Mouse (Mus musculus) liver, embryonic 16.5 days (tissue): ENCODE results near the gene Asz1. TPM values are rescaled to one million over a fixed set of nuclear protein-coding genes. Genes with fewer than 3 reads are reported as not detected.

Source experiments
- ATAC-seq: fragments of 200-750 bp; cut with Nextera tagmentation; 2 replicates; pipeline ENCODE4 v1.8.0; 2017; ENCODE audit warnings: low read depth, mild to moderate bottlenecking, moderate number of reproducible peaks, moderate library complexity
- H3K27ac ChIP-seq: fragments of 300-500 bp; sonication (generic); 2 replicates; pipeline ENCODE4 v1.5.1; 2014; ENCODE audit warnings: mild to moderate bottlenecking, low read length
- H3K27me3 ChIP-seq: fragments of 300-500 bp; sonication (generic); 2 replicates; pipeline ENCODE4 v1.6.1; 2014; ENCODE audit warnings: low read depth, low read length, mixed read lengths; ENCODE audit not compliant: control insufficient read depth, insufficient read depth
- H3K36me3 ChIP-seq: fragments of 300-500 bp; sonication (generic); 2 replicates; pipeline ENCODE4 v1.6.1; 2014; ENCODE audit warnings: mild to moderate bottlenecking; ENCODE audit not compliant: control insufficient read depth, insufficient read depth
- H3K4me1 ChIP-seq: fragments of 300-500 bp; sonication (generic); 2 replicates; pipeline ENCODE4 v1.6.1; 2014; ENCODE audit warnings: low read depth, low read length, mixed read lengths; ENCODE audit not compliant: control insufficient read depth
- H3K4me2 ChIP-seq: fragments of 300-500 bp; sonication (generic); 2 replicates; pipeline ENCODE4 v1.6.1; 2014; ENCODE audit warnings: low read depth, low read length, mixed read lengths
- H3K4me3 ChIP-seq: fragments of 300-500 bp; sonication (generic); 2 replicates; pipeline ENCODE4 v1.5.1; 2014; ENCODE audit warnings: low read depth, mild to moderate bottlenecking, low read length
- H3K9ac ChIP-seq: fragments of 300-500 bp; sonication (generic); 2 replicates; pipeline ENCODE4 v1.6.1; 2014; ENCODE audit warnings: low read depth, low read length
- H3K9me3 ChIP-seq: fragments of 300-500 bp; sonication (generic); replicated peaks from 2 replicates; pipeline ENCODE4 v1.6.1; 2016; ENCODE audit warnings: low read length; ENCODE audit not compliant: control insufficient read depth
- WGBS: fragments of 180-500 bp; shearing (Covaris S2); extraction: QIAGEN DNeasy Blood & Tissue Kit; methylation state at CpG from one replicate; pipeline ENCODE4 v1.1.7; 2014; ENCODE audit not compliant: insufficient replicate concordance; 5-methylcytosine and 5-hydroxymethylcytosine counted together
- polyA plus RNA-seq: library from polyadenylated mRNA; unstranded; fragments of >200 nt; fragmentation: Nextera tagmentation; extraction: Ambion mirVana; gene quantifications from 2 replicates; pipeline ENCODE4 v1.2.1, GENCODE M21; 2015

Gene Asz1
- not detected in 2 replicates for polyA plus RNA-seq

GRCm38 (mm10) chr6:18108934-18109333 lies at the start of gene Asz1:
Asz1 (minus strand) TSS chr6:18109061.
- H3K4me3 ChIP-seq = no peak within 1 kb of the TSS
- 83% methylated on average over 22 of the region's 22 CpGs for WGBS

DNA sequence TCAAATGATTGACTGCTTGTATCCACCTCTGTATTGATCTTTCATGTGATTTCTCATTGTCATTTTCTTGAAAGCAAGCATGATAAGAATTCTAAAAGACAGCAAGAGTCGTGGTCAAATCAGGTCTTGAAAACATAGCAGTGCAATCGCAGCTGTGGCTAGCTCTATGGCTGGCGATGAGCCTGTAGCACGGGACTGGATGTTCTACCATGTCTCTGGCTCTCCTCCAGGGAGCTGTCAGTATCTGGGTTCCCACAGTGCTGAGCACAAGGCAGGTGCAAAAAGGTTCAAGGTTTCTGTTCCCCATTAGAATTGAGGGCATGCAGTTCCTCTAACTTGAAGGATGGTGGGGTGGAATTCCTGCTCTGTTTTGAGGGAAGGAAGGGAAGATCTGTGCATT lies 44.2 kb upstream of the Asz1 start:
- WGBS = 42% methylated on average over 4 of the region's 4 CpGs
- H3K36me3 ChIP-seq = no peaks in the 10 kb centered on the region
- ATAC-seq = no peak
- no peak overlapping the region for H3K4me3 ChIP-seq
- no peak overlapping the region for H3K9ac ChIP-seq
- H3K4me2 ChIP-seq = no peak overlapping the region
- no peaks in the 10 kb centered on the region for H3K27me3 ChIP-seq
- H3K27ac ChIP-seq = no peak overlapping the region
- H3K4me1 ChIP-seq = no peaks in the 10 kb centered on the region
- H3K9me3 ChIP-seq = no peaks in the 10 kb centered on the region

More at GRCm38 (mm10) chr6:18108934-18109333, at the start of gene Asz1:
- Histone ChIP-seq H3K36me3 (no peaks in the 10 kb centered on the region), H3K4me1 (no peaks in the 10 kb centered on the region), H3K27me3 (no peaks in the 10 kb centered on the region), H3K9ac (no peak within 1 kb of the TSS), H3K9me3 (no peaks in the 10 kb centered on the region), H3K27ac (no peak within 1 kb of the TSS), H3K4me2 (no peak within 1 kb of the TSS)
- no peak for ATAC-seq

GRCm38 (mm10) chr6:18135246-18135645 lies 26.4 kb upstream of the Asz1 start:
- Histone ChIP-seq H3K9me3 (no peaks in the 10 kb centered on the region), H3K9ac (no peak overlapping the region), H3K4me3 (no peak overlapping the region), H3K4me2 (no peak overlapping the region), H3K27me3 (no peaks in the 10 kb centered on the region), H3K36me3 (no peaks in the 10 kb centered on the region), H3K27ac (no peak overlapping the region), H3K4me1 (no peaks in the 10 kb centered on the region)
- ATAC-seq = no peak
- WGBS = 25% methylated on average over 1 of the region's 1 CpGs

DNA sequence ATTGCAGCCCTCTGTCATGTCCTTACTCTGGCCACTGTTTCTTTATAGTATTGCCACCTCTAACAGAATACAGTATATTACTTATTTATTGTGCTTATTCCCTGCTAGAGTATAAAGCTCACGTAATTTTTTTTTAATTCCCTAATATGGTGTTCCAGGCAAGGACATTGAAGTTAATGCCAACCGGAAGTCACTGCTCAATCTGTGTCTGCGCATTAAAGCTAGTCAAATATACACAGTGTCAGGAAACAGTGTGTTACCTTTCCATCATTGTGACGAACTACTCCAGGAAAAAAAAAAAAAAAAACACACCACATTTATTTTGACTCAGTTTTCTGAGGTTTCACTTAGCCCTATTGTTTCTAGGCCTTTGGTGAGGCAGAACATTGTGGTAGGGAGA lies 19.2 kb upstream of the Asz1 start:
- 59% methylated on average over 4 of the region's 4 CpGs for WGBS
- ATAC-seq = no peak
- no peaks in the 10 kb centered on the region for H3K9me3 ChIP-seq
- H3K4me3 ChIP-seq = no peak overlapping the region
- no peak overlapping the region for H3K4me2 ChIP-seq
- no peaks in the 10 kb centered on the region for H3K27me3 ChIP-seq
- no peak overlapping the region for H3K27ac ChIP-seq
- no peaks in the 10 kb centered on the region for H3K36me3 ChIP-seq
- no peaks in the 10 kb centered on the region for H3K4me1 ChIP-seq
- H3K9ac ChIP-seq = no peak overlapping the region

GRCm38 (mm10) chr6:18127206-18127983 lies 18.5 kb upstream of the Asz1 start:
- WGBS = 59% methylated on average over 2 of the region's 2 CpGs
- Histone ChIP-seq H3K9ac (no peak overlapping the region), H3K9me3 (no peaks in the 10 kb centered on the region), H3K4me2 (no peak overlapping the region), H3K4me1 (no peaks in the 10 kb centered on the region), H3K4me3 (no peak overlapping the region), H3K27me3 (no peaks in the 10 kb centered on the region), H3K27ac (no peak overlapping the region), H3K36me3 (no peaks in the 10 kb centered on the region)
- ATAC-seq = no peak

- 63% methylated on average over 1 of the region's 1 CpGs for WGBS
- H3K4me2 ChIP-seq = no peak overlapping the region
- H3K36me3 ChIP-seq = no peaks in the 10 kb centered on the region
- H3K27me3 ChIP-seq = no peaks in the 10 kb centered on the region
- H3K4me1 ChIP-seq = no peaks in the 10 kb centered on the region
- ATAC-seq = no peak
- H3K9me3 ChIP-seq = no peaks in the 10 kb centered on the region
- no peak overlapping the region for H3K4me3 ChIP-seq
- H3K9ac ChIP-seq = no peak overlapping the region
- H3K27ac ChIP-seq = no peak overlapping the region
Measured at GRCm38 (mm10) chr6:18096861-18097260, 12.0 kb downstream of the Asz1 start.

DNA sequence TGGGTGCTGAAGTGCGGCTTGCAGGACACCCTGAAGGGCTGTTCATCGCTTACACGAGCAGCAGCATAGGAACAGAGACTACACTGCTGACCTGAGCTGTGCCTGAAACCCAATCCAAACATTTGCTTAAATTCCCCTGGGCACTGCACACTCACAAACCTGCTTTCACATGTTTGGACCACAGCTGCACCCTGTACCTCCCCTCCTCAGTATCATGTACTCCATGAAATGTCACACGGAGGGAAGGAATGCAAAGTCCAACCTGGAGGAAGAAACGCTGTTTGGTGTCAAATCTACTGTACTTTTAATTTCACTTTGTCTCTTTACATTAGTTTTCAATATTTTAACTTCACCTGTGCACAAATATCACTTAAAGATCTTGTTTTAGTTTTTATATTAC lies 19.8 kb downstream of the Asz1 start:
- no peak for ATAC-seq
- 66% methylated on average over 5 of the region's 5 CpGs for WGBS
- no peaks in the 10 kb centered on the region for H3K9me3 ChIP-seq

GRCm38 (mm10) chr6:18087160-18087804 lies 21.6 kb downstream of the Asz1 start:
- ATAC-seq = no peak

More for the DNA sequence above, 19.8 kb downstream of the Asz1 start:
- no peak overlapping the region for H3K27ac ChIP-seq
- no peaks in the 10 kb centered on the region for H3K36me3 ChIP-seq
- no peak overlapping the region for H3K4me3 ChIP-seq
- no peak overlapping the region for H3K4me2 ChIP-seq
- no peaks in the 10 kb centered on the region for H3K4me1 ChIP-seq
- no peaks in the 10 kb centered on the region for H3K27me3 ChIP-seq
- H3K9ac ChIP-seq = no peak overlapping the region

DNA sequence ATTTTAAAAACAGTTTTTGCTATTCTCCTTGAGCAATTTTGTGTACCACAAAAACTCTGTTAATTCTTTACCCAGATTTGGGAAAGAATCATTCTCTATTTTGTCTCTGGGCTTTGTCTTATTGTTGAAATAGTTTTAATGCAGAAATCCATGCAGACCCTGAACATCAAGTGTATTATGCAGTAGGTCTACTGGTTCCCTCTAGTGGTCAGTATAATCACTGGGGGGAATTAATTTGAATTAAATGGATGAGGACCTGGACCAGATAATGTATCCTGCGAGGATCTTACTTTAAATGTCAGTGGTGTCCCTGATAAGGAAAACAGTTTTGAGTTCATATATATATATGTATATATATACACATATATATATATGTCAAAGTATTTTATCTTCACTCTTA lies 30.2 kb downstream of the Asz1 start:
- ATAC-seq = no peak
- Histone ChIP-seq H3K27me3 (no peaks in the 10 kb centered on the region), H3K36me3 (no peaks in the 10 kb centered on the region), H3K4me1 (no peaks in the 10 kb centered on the region), H3K4me3 (no peak overlapping the region), H3K9ac (no peak overlapping the region), H3K27ac (no peak overlapping the region), H3K9me3 (no peaks in the 10 kb centered on the region), H3K4me2 (no peak overlapping the region)
- WGBS = 14% methylated on average over 1 of the region's 1 CpGs

More at GRCm38 (mm10) chr6:18087160-18087804, 21.6 kb downstream of the Asz1 start:
- 50% methylated on average over 5 of the region's 5 CpGs for WGBS
- Histone ChIP-seq H3K36me3 (no peaks in the 10 kb centered on the region), H3K27me3 (no peaks in the 10 kb centered on the region), H3K4me2 (no peak overlapping the region), H3K9me3 (no peaks in the 10 kb centered on the region), H3K27ac (no peak overlapping the region), H3K9ac (no peak overlapping the region), H3K4me3 (no peak overlapping the region), H3K4me1 (no peaks in the 10 kb centered on the region)
